Mouse (Mus musculus) gastrocnemius, postnatal 4 days (tissue): Measurements from ENCODE around the gene Vmp1. TPM values are rescaled to one million over a fixed set of nuclear protein-coding genes. Genes with fewer than 3 reads are reported as not detected.

ENCODE experiments used
- DNase-seq, 2 experiments: peaks; one replicate each; pipeline ENCODE4 v3.0.0; 2021 to 2022; ENCODE audit warnings: low spot score in 2 of 2, mixed read lengths in 2 of 2
- long read RNA-seq, 2 experiments: library from polyadenylated mRNA; stranded (forward); transcript quantifications; one replicate each; pipeline ENCODE4 v2.0.0; 2021
- total RNA-seq, 2 experiments: library from RNA; stranded (reverse); gene quantifications; 2 replicates each; pipeline ENCODE4 v1.2.3; 2021

Gene Vmp1
- total RNA-seq, result 10 to 100 TPM; 55.1 to 65.5 TPM
- long read RNA-seq, experiment 1, transcript Vmp1-201 (12 exons, 2,787 nt), result major isoform, 69 of 78 reads
- long read RNA-seq, experiment 1, partial matches to known transcripts, result 1 of 78 reads
- long read RNA-seq, experiment 1, other reads (novel, unspliced or antisense), result 7 of 78 reads
- long read RNA-seq, experiment 2, transcript Vmp1-201 (12 exons, 2,787 nt), result major isoform, 76 of 85 reads
- long read RNA-seq, experiment 2, partial matches to known transcripts, result 1 of 85 reads
- long read RNA-seq, experiment 2, other reads (novel, unspliced or antisense), result 6 of 85 reads

- DNase-seq, result peak; percentile 89 to 95
Measured at GRCm38 (mm10) chr11:86683395-86684125, at the start of gene Vmp1, which contains the start of gene Ptrh2. Gene Vmp1, minus strand, starts transcription at chr11:86683836. Gene Ptrh2, plus strand, starts transcription at chr11:86683985.

- no peak for DNase-seq
Measured at GRCm38 (mm10) chr11:86731443-86731842, 47.8 kb upstream of the Vmp1 start.

GRCm38 (mm10) chr11:86725607-86726006 is 42.0 kb upstream of the Vmp1 start:
- DNase-seq, result no peak

- no peak for DNase-seq
Measured at GRCm38 (mm10) chr11:86724982-86725381, 41.3 kb upstream of the Vmp1 start.

GRCm38 (mm10) chr11:86724004-86724403 is 40.4 kb upstream of the Vmp1 start:
- DNase-seq, result no peak

GRCm38 (mm10) chr11:86719390-86719789 is 35.8 kb upstream of the Vmp1 start:
- DNase-seq, result no peak

- no peak for DNase-seq
Measured at GRCm38 (mm10) chr11:86718369-86718768, 34.7 kb upstream of the Vmp1 start.

GRCm38 (mm10) chr11:86717306-86718065 is 33.9 kb upstream of the Vmp1 start:
- DNase-seq, result no peak

GRCm38 (mm10) chr11:86714606-86715005 is 31.0 kb upstream of the Vmp1 start:
- DNase-seq, result no peak

- no peak for DNase-seq
Measured at GRCm38 (mm10) chr11:86701151-86701550, 17.5 kb upstream of the Vmp1 start.

- no peak for DNase-seq
Measured at GRCm38 (mm10) chr11:86695461-86695860, 11.8 kb upstream of the Vmp1 start.

- no peak for DNase-seq
Measured at GRCm38 (mm10) chr11:86692546-86692945, 8.9 kb upstream of the Vmp1 start.

GRCm38 (mm10) chr11:86691956-86692355 is 8.3 kb upstream of the Vmp1 start:
- no peak for DNase-seq

- DNase-seq, result no peak
Measured at GRCm38 (mm10) chr11:86691482-86691881, 7.8 kb upstream of the Vmp1 start.

GRCm38 (mm10) chr11:86690383-86690782 is 6.7 kb upstream of the Vmp1 start:
- DNase-seq, result no peak

- no peak for DNase-seq
Measured at GRCm38 (mm10) chr11:86685366-86685765, 1.7 kb upstream of the Vmp1 start.

GRCm38 (mm10) chr11:86684126-86685012 is 733 bp upstream of the Vmp1 start:
- no peak for DNase-seq

GRCm38 (mm10) chr11:86682861-86683260 is 775 bp downstream of the Vmp1 start:
- no peak for DNase-seq

GRCm38 (mm10) chr11:86681423-86681822 is 2.2 kb downstream of the Vmp1 start:
- DNase-seq, result no peak

- DNase-seq, result no peak
Measured at GRCm38 (mm10) chr11:86680729-86681128, 2.9 kb downstream of the Vmp1 start.

- DNase-seq, result no peak
Measured at GRCm38 (mm10) chr11:86678957-86679356, 4.7 kb downstream of the Vmp1 start.
